Mouse (Mus musculus) natural killer cell, adult 2 months (primary cell): ENCODE measurements around the gene Lrriq3.

ENCODE experiments used
- DNase-seq, 2 experiments: peaks; one replicate each; pipeline ENCODE4 v3.0.0; 2022; ENCODE audit warnings: low spot score in 2 of 2

The Lrriq3 gene

GRCm38 (mm10) chr3:155093116-155093956 lies at the start of gene Lrriq3, which contains the start of gene Fpgt:
Gene Lrriq3, plus strand, starts transcription at chr3:155093434.
Gene Fpgt, minus strand, starts transcription at chr3:155093403.
- DNase-seq: peak; percentile 62 to 81

GRCm38 (mm10) chr3:155052021-155052420 lies 41.2 kb upstream of the Lrriq3 start:
- no peak for DNase-seq

- no peak for DNase-seq
Measured at GRCm38 (mm10) chr3:155053189-155053588, 40.0 kb upstream of the Lrriq3 start.

- no peak for DNase-seq
Measured at GRCm38 (mm10) chr3:155055231-155055916, 37.9 kb upstream of the Lrriq3 start, which contains the start of gene Tnni3k. Gene Tnni3k, minus strand, starts transcription at chr3:155055407.

- DNase-seq: no peak
Measured at GRCm38 (mm10) chr3:155056606-155057005, 36.6 kb upstream of the Lrriq3 start.

GRCm38 (mm10) chr3:155057566-155057965 lies 35.7 kb upstream of the Lrriq3 start:
- DNase-seq: no peak

GRCm38 (mm10) chr3:155058800-155059448 lies 34.3 kb upstream of the Lrriq3 start:
- no peak for DNase-seq

- no peak for DNase-seq
Measured at GRCm38 (mm10) chr3:155059449-155059822, 33.8 kb upstream of the Lrriq3 start.

GRCm38 (mm10) chr3:155077908-155078307 lies 15.3 kb upstream of the Lrriq3 start:
- no peak for DNase-seq

GRCm38 (mm10) chr3:155092081-155092480 lies 1.2 kb upstream of the Lrriq3 start:
- DNase-seq: no peak

GRCm38 (mm10) chr3:155099266-155099665 lies 6.0 kb downstream of the Lrriq3 start:
- no peak for DNase-seq

GRCm38 (mm10) chr3:155105957-155106356 lies 12.7 kb downstream of the Lrriq3 start:
- DNase-seq: no peak

GRCm38 (mm10) chr3:155137737-155138136 lies 44.5 kb downstream of the Lrriq3 start:
- DNase-seq: no peak

GRCm38 (mm10) chr3:155141047-155141446 lies 47.8 kb downstream of the Lrriq3 start:
- DNase-seq: no peak

- no peak for DNase-seq
Measured at GRCm38 (mm10) chr3:155144368-155144767, 51.1 kb downstream of the Lrriq3 start.

GRCm38 (mm10) chr3:155161842-155162241 lies 68.6 kb downstream of the Lrriq3 start:
- no peak for DNase-seq

GRCm38 (mm10) chr3:155180303-155180902 lies 87.2 kb downstream of the Lrriq3 start:
- no peak for DNase-seq

- no peak for DNase-seq
Measured at GRCm38 (mm10) chr3:155186456-155186855, 93.2 kb downstream of the Lrriq3 start.

- DNase-seq: no peak
Measured at GRCm38 (mm10) chr3:155188857-155189256, 95.6 kb downstream of the Lrriq3 start.

- DNase-seq: no peak
Measured at GRCm38 (mm10) chr3:155234919-155235318, 141.7 kb downstream of the Lrriq3 start.

- DNase-seq: no peak
Measured at GRCm38 (mm10) chr3:155235502-155235901, 142.3 kb downstream of the Lrriq3 start.
